Mouse (Mus musculus): Measurements from ENCODE around the gene Rnf103. TPM values are rescaled to one million over a fixed set of nuclear protein-coding genes. Genes with fewer than 3 reads are reported as not detected.

Rnf103 gene
- polyA plus RNA-seq, 1 experiment = 14.3 TPM

GRCm38 (mm10) chr6:71505671-71506070 lies 12.0 kb downstream of the Rnf103 start:
- no peak overlapping the region for H3K4me3 ChIP-seq (ENCODE audit: control insufficient read depth, insufficient read depth, low read length)
- H3K4me1 ChIP-seq (replicated peaks; ENCODE audit: control insufficient read depth, insufficient read depth, low read length) = no peaks in the 10 kb centered on the region; the same call in 1 of the 2 replicates
- H3K27me3 ChIP-seq (ENCODE audit: control insufficient read depth, insufficient read depth, low read length) = no peaks in the 10 kb centered on the region
- 98% methylated on average over 2 of the region's 2 CpGs for WGBS
- TF ChIP-seq CTCF (IDR thresholded peaks at IDR 0.05; ENCODE audit: borderline replicate concordance, control insufficient read depth, extremely low read depth, insufficient read depth, low read length, poor library complexity) = no peak
- no peak for TF ChIP-seq POLR2A (IDR thresholded peaks at IDR 0.05; ENCODE audit: control insufficient read depth, extremely low read depth, insufficient read depth, low read length, poor library complexity)
- H3K27ac ChIP-seq (ENCODE audit: control insufficient read depth, insufficient read depth, low read length) = no peak overlapping the region
- no peak for DNase-seq
- peaks cover 33% of the 10 kb centered on the region for H3K36me3 ChIP-seq (ENCODE audit: control insufficient read depth, insufficient read depth, low read length)

GRCm38 (mm10) chr6:71519476-71519875 lies 25.8 kb downstream of the Rnf103 start:
- H3K4me1 ChIP-seq (replicated peaks; ENCODE audit: control insufficient read depth, insufficient read depth, low read length) = no peaks in the 10 kb centered on the region
- no peak overlapping the region for H3K27ac ChIP-seq (ENCODE audit: control insufficient read depth, insufficient read depth, low read length)
- DNase-seq = no peak
- 99% methylated on average over 4 of the region's 4 CpGs for WGBS
- TF ChIP-seq POLR2A (IDR thresholded peaks at IDR 0.05; ENCODE audit: control insufficient read depth, extremely low read depth, insufficient read depth, low read length, poor library complexity) (no peak), CTCF (IDR thresholded peaks at IDR 0.05; ENCODE audit: borderline replicate concordance, control insufficient read depth, extremely low read depth, insufficient read depth, low read length, poor library complexity) (no peak)
- H3K4me3 ChIP-seq (ENCODE audit: control insufficient read depth, insufficient read depth, low read length) = no peak overlapping the region
- H3K36me3 ChIP-seq (ENCODE audit: control insufficient read depth, insufficient read depth, low read length) = no peaks in the 10 kb centered on the region
- H3K27me3 ChIP-seq (ENCODE audit: control insufficient read depth, insufficient read depth, low read length) = no peaks in the 10 kb centered on the region

- WGBS = 87% methylated on average over 3 of the region's 3 CpGs
- no peak overlapping the region for H3K4me3 ChIP-seq (ENCODE audit: control insufficient read depth, insufficient read depth, low read length)
- no peak for TF ChIP-seq POLR2A (IDR thresholded peaks at IDR 0.05; ENCODE audit: control insufficient read depth, extremely low read depth, insufficient read depth, low read length, poor library complexity)
- no peak for TF ChIP-seq CTCF (IDR thresholded peaks at IDR 0.05; ENCODE audit: borderline replicate concordance, control insufficient read depth, extremely low read depth, insufficient read depth, low read length, poor library complexity)
- DNase-seq = no peak
- peaks cover 4% of the 10 kb centered on the region; the same call in 1 of the 2 replicates for H3K4me1 ChIP-seq (replicated peaks; ENCODE audit: control insufficient read depth, insufficient read depth, low read length)
- H3K27me3 ChIP-seq (ENCODE audit: control insufficient read depth, insufficient read depth, low read length) = no peaks in the 10 kb centered on the region
- no peak overlapping the region for H3K27ac ChIP-seq (ENCODE audit: control insufficient read depth, insufficient read depth, low read length)
- no peaks in the 10 kb centered on the region for H3K36me3 ChIP-seq (ENCODE audit: control insufficient read depth, insufficient read depth, low read length)
Observed at GRCm38 (mm10) chr6:71525556-71525955, 31.9 kb downstream of the Rnf103 start.

- H3K27ac ChIP-seq (ENCODE audit: control insufficient read depth, insufficient read depth, low read length) = no peak overlapping the region
- peaks cover 4% of the 10 kb centered on the region; the same call in 1 of the 2 replicates for H3K4me1 ChIP-seq (replicated peaks; ENCODE audit: control insufficient read depth, insufficient read depth, low read length)
- H3K27me3 ChIP-seq (ENCODE audit: control insufficient read depth, insufficient read depth, low read length) = no peaks in the 10 kb centered on the region
- WGBS = 97% methylated on average over 10 of the region's 10 CpGs
- TF ChIP-seq CTCF (IDR thresholded peaks at IDR 0.05; ENCODE audit: borderline replicate concordance, control insufficient read depth, extremely low read depth, insufficient read depth, low read length, poor library complexity) (no peak), POLR2A (IDR thresholded peaks at IDR 0.05; ENCODE audit: control insufficient read depth, extremely low read depth, insufficient read depth, low read length, poor library complexity) (no peak)
- no peak for DNase-seq
- H3K36me3 ChIP-seq (ENCODE audit: control insufficient read depth, insufficient read depth, low read length) = no peaks in the 10 kb centered on the region
- H3K4me3 ChIP-seq (ENCODE audit: control insufficient read depth, insufficient read depth, low read length) = no peak overlapping the region
Observed at GRCm38 (mm10) chr6:71527056-71527455, 33.4 kb downstream of the Rnf103 start.

- Histone ChIP-seq H3K36me3 (ENCODE audit: control insufficient read depth, insufficient read depth, low read length) (no peaks in the 10 kb centered on the region), H3K4me1 (replicated peaks; ENCODE audit: control insufficient read depth, insufficient read depth, low read length) (peaks cover 4% of the 10 kb centered on the region; the same call in 1 of the 2 replicates), H3K27ac (ENCODE audit: control insufficient read depth, insufficient read depth, low read length) (no peak overlapping the region), H3K4me3 (ENCODE audit: control insufficient read depth, insufficient read depth, low read length) (no peak overlapping the region), H3K27me3 (ENCODE audit: control insufficient read depth, insufficient read depth, low read length) (no peaks in the 10 kb centered on the region)
- 97% methylated on average over 9 of the region's 9 CpGs for WGBS
- DNase-seq = no peak
- no peak for TF ChIP-seq POLR2A (IDR thresholded peaks at IDR 0.05; ENCODE audit: control insufficient read depth, extremely low read depth, insufficient read depth, low read length, poor library complexity)
- no peak for TF ChIP-seq CTCF (IDR thresholded peaks at IDR 0.05; ENCODE audit: borderline replicate concordance, control insufficient read depth, extremely low read depth, insufficient read depth, low read length, poor library complexity)
Observed at GRCm38 (mm10) chr6:71527826-71528225, 34.1 kb downstream of the Rnf103 start.

- H3K4me1 ChIP-seq (replicated peaks; ENCODE audit: control insufficient read depth, insufficient read depth, low read length) = peaks cover 4% of the 10 kb centered on the region; the same call in 1 of the 2 replicates
- DNase-seq = no peak
- TF ChIP-seq CTCF (IDR thresholded peaks at IDR 0.05; ENCODE audit: borderline replicate concordance, control insufficient read depth, extremely low read depth, insufficient read depth, low read length, poor library complexity) = no peak
- TF ChIP-seq POLR2A (IDR thresholded peaks at IDR 0.05; ENCODE audit: control insufficient read depth, extremely low read depth, insufficient read depth, low read length, poor library complexity) = no peak
- no peak overlapping the region for H3K4me3 ChIP-seq (ENCODE audit: control insufficient read depth, insufficient read depth, low read length)
- no peak overlapping the region for H3K27ac ChIP-seq (ENCODE audit: control insufficient read depth, insufficient read depth, low read length)
- H3K27me3 ChIP-seq (ENCODE audit: control insufficient read depth, insufficient read depth, low read length) = no peaks in the 10 kb centered on the region
- no peaks in the 10 kb centered on the region for H3K36me3 ChIP-seq (ENCODE audit: control insufficient read depth, insufficient read depth, low read length)
- WGBS = 64% methylated on average over 8 of the region's 8 CpGs
Observed at GRCm38 (mm10) chr6:71530176-71530575, 36.5 kb downstream of the Rnf103 start.

GRCm38 (mm10) chr6:71537286-71537685 lies 43.6 kb downstream of the Rnf103 start:
- Histone ChIP-seq H3K27me3 (ENCODE audit: control insufficient read depth, insufficient read depth, low read length) (no peaks in the 10 kb centered on the region), H3K36me3 (ENCODE audit: control insufficient read depth, insufficient read depth, low read length) (no peaks in the 10 kb centered on the region), H3K4me1 (replicated peaks; ENCODE audit: control insufficient read depth, insufficient read depth, low read length) (no peaks in the 10 kb centered on the region), H3K4me3 (ENCODE audit: control insufficient read depth, insufficient read depth, low read length) (no peak overlapping the region), H3K27ac (ENCODE audit: control insufficient read depth, insufficient read depth, low read length) (no peak overlapping the region)
- DNase-seq = no peak
- TF ChIP-seq CTCF (IDR thresholded peaks at IDR 0.05; ENCODE audit: borderline replicate concordance, control insufficient read depth, extremely low read depth, insufficient read depth, low read length, poor library complexity) (no peak), POLR2A (IDR thresholded peaks at IDR 0.05; ENCODE audit: control insufficient read depth, extremely low read depth, insufficient read depth, low read length, poor library complexity) (no peak)

All from thymus, adult 2 months (tissue).